9 mouse cellular contexts compared by ENCODE assay signal in the genomic region with DNA sequence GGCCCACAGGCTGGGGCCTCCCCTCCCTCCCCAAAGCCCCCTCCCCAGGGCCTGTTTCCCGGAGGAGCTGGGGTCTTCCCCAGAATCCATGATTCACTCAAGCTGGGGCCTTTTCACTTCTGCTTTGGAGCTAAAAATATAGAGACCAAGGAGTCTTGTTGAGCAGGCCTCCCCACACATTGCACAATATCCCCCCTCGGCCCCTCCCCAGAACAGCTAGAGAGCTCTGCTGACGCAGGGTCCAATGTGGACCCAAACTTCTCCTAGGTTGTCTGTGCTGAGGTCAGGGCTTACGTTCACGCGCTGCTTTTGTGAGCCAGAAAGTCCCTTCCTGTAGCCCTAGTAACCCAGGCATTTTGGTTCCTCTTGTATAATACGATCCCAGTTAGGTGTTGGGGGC. TPM values are rescaled to one million over a fixed set of nuclear protein-coding genes. Genes with fewer than 3 reads are reported as not detected.
A peak's percentile ranks its signal among the peaks of the same experiment; 100 is the strongest.
DNase-seq lines count a peak whose midpoint lies in the region; ATAC-seq and TF ChIP-seq lines count a peak whose summit lies in the region.
"Had no signal": no experiment of that assay in that cellular context is flagged by ENCODE, and none has a peak within 500 bp of the region (broad histone marks: within the 10 kb centered on the region; RNA-seq: fewer than 3 reads in every experiment).

No protein-coding gene starts in this region.

- H3K4me2 ChIP-seq in hindbrain, embryonic 13.5 days = no peak overlapping the region
- H3K4me2 ChIP-seq in hindbrain, embryonic 11.5 days (replicated peaks; ENCODE audit: low read depth, low read length) = no peak overlapping the region

- peaks cover 4% of the 10 kb centered on the region; the same call in 1 of the 2 replicates for H3K27me3 ChIP-seq in hindbrain, embryonic 13.5 days
- H3K27me3 ChIP-seq in hindbrain, embryonic 11.5 days (ENCODE audit: control insufficient read depth, insufficient read depth, low read length) = no peaks in the 10 kb centered on the region

- ATAC-seq in hindbrain, embryonic 13.5 days (ENCODE audit: low FRiP score) = no peak
- no peak for ATAC-seq in hindbrain, embryonic 11.5 days (ENCODE audit: low FRiP score)

- no peak overlapping the region for H3K4me3 ChIP-seq in hindbrain, embryonic 13.5 days
- no peak overlapping the region for H3K4me3 ChIP-seq in hindbrain, embryonic 11.5 days (ENCODE audit: low read depth, low read length)
- H3K4me3 ChIP-seq in bone marrow, adult 2 months (replicated peaks; ENCODE audit: control insufficient read depth, low read depth, low read length) = no peak overlapping the region
- H3K4me3 ChIP-seq: myocyte had no signal

- no peak for TF ChIP-seq POLR2A in bone marrow, adult 2 months (IDR thresholded peaks at IDR 0.05; ENCODE audit: borderline replicate concordance, control insufficient read depth, low read depth, low read length)

- 86% methylated on average over 7 of the region's 7 CpGs for WGBS in hindbrain, embryonic 13.5 days
- 94% methylated on average over 7 of the region's 7 CpGs for WGBS in hindbrain, embryonic 11.5 days
- WGBS in bone marrow, adult 2 months = 24% methylated on average over 7 of the region's 7 CpGs

- no peak overlapping the region for H3K27ac ChIP-seq in hindbrain, embryonic 13.5 days
- H3K27ac ChIP-seq in hindbrain, embryonic 11.5 days (ENCODE audit: low read depth, low read length) = no peak overlapping the region
- H3K27ac ChIP-seq in bone marrow, adult 2 months (ENCODE audit: control insufficient read depth, insufficient read depth, low read depth, low read length, poor library complexity) = peak overlapping the region; percentile 92

- intact Hi-C loops in heart, postnatal 10 days (cut with DNase I) = loop anchor here (1.0 kb wide), 1 partner anchor 13 kb away; no protein-coding TSS in a partner anchor

- H3K9me3 ChIP-seq in hindbrain, embryonic 13.5 days = no peaks in the 10 kb centered on the region
- H3K9me3 ChIP-seq in hindbrain, embryonic 11.5 days (ENCODE audit: control insufficient read depth, low read length) = no peaks in the 10 kb centered on the region

- DNase-seq in hindbrain, embryonic 11.5 days (ENCODE audit: low spot score) = no peak
- DNase-seq in heart, postnatal 10 days = peak; percentile 35 to 44
- peak; percentile 80 for DNase-seq in lung, postnatal 36 days
- DNase-seq in cerebellum, postnatal 36 days = no peak
- DNase-seq in urinary bladder, postnatal 10 days (ENCODE audit: low spot score) = no peak
- no peak for DNase-seq in ovary, postnatal 36 days (ENCODE audit: low spot score)

- H3K4me1 ChIP-seq in hindbrain, embryonic 13.5 days (replicated peaks) = peaks cover 22% of the 10 kb centered on the region
- peaks cover 8% of the 10 kb centered on the region for H3K4me1 ChIP-seq in hindbrain, embryonic 11.5 days (replicated peaks; ENCODE audit: control insufficient read depth, insufficient read depth, low read length)
- H3K4me1 ChIP-seq in bone marrow, adult 2 months (ENCODE audit: control insufficient read depth, insufficient read depth, low read length) = peaks cover 14% of the 10 kb centered on the region

- 0 out of 2 replicates have a peak overlapping the region, but pooled peaks have one; percentile 19 for H3K9ac ChIP-seq in hindbrain, embryonic 13.5 days
- no peak overlapping the region for H3K9ac ChIP-seq in hindbrain, embryonic 11.5 days (ENCODE audit: low read depth, low read length)

- H3K36me3 ChIP-seq in hindbrain, embryonic 13.5 days = peaks cover 56% of the 10 kb centered on the region
- peaks cover 4% of the 10 kb centered on the region; the same call in 1 of the 2 replicates for H3K36me3 ChIP-seq in hindbrain, embryonic 11.5 days (ENCODE audit: control insufficient read depth, insufficient read depth, low read length)

- no peak for TF ChIP-seq CTCF in bone marrow, adult 2 months (IDR thresholded peaks at IDR 0.05; ENCODE audit: control insufficient read depth, insufficient read depth, low read length)

RNA-seq across cellular contexts. Expression of a gene that starts 6.0 kb away (rescaled TPM):
- 4.6 and 4.9 TPM in 2 replicates for polyA plus RNA-seq in hindbrain, embryonic 13.5 days (2015; fragmentation: Nextera tagmentation; extraction: Ambion mirVana)
- 3.4 and 3.9 TPM in 2 replicates for polyA plus RNA-seq in hindbrain, embryonic 11.5 days (2014; fragmentation: Nextera tagmentation; extraction: Ambion mirVana)
- polyA plus RNA-seq in bone marrow, adult 2 months (2011; ENCODE audit: insufficient read depth, insufficient read length, low replicate concordance, missing spikeins) = 25.5 and 53.7 TPM in 2 replicates
- total RNA-seq in heart, postnatal 10 days (2021) = 10 to 100 TPM; 12.7 to 15.8 TPM

RNA-seq across cellular contexts. Expression of a gene that starts 6.5 kb away (rescaled TPM):
- 43.7 and 44.8 TPM in 2 replicates for polyA plus RNA-seq in hindbrain, embryonic 13.5 days (2015; fragmentation: Nextera tagmentation; extraction: Ambion mirVana)
- polyA plus RNA-seq in hindbrain, embryonic 11.5 days (2014; fragmentation: Nextera tagmentation; extraction: Ambion mirVana) = 47.6 and 49.7 TPM in 2 replicates
- polyA plus RNA-seq in bone marrow, adult 2 months (2011; ENCODE audit: insufficient read depth, insufficient read length, low replicate concordance, missing spikeins) = 12.0 and 24.2 TPM in 2 replicates
- total RNA-seq in heart, postnatal 10 days (2021) = 10 to 100 TPM; 20.7 to 22.6 TPM

RNA-seq across cellular contexts. Expression of a gene that starts 6.7 kb away (rescaled TPM):
- 93.0 and 100 TPM in 2 replicates for polyA plus RNA-seq in hindbrain, embryonic 13.5 days (2015; fragmentation: Nextera tagmentation; extraction: Ambion mirVana)
- polyA plus RNA-seq in hindbrain, embryonic 11.5 days (2014; fragmentation: Nextera tagmentation; extraction: Ambion mirVana) = 77.6 and 79.9 TPM in 2 replicates
- polyA plus RNA-seq in bone marrow, adult 2 months (2011; ENCODE audit: insufficient read depth, insufficient read length, low replicate concordance, missing spikeins) = 136 and 209 TPM in 2 replicates
- total RNA-seq in heart, postnatal 10 days (2021) = 10 to 100 TPM; 41.7 to 51.2 TPM

RNA-seq across cellular contexts. Expression of a gene that starts 13.6 kb away (rescaled TPM):
- 32.0 and 34.6 TPM in 2 replicates for polyA plus RNA-seq in hindbrain, embryonic 13.5 days (2015; fragmentation: Nextera tagmentation; extraction: Ambion mirVana)
- 39.5 and 48.0 TPM in 2 replicates for polyA plus RNA-seq in hindbrain, embryonic 11.5 days (2014; fragmentation: Nextera tagmentation; extraction: Ambion mirVana)
- 15.6 and 26.3 TPM in 2 replicates for polyA plus RNA-seq in bone marrow, adult 2 months (2011; ENCODE audit: insufficient read depth, insufficient read length, low replicate concordance, missing spikeins)
- 10 to 100 TPM; 36.0 to 42.3 TPM for total RNA-seq in heart, postnatal 10 days (2021)

RNA-seq across cellular contexts. Expression of a gene that starts 35.6 kb away (rescaled TPM):
- polyA plus RNA-seq in hindbrain, embryonic 13.5 days (2015; fragmentation: Nextera tagmentation; extraction: Ambion mirVana) = 537 and 543 TPM in 2 replicates
- polyA plus RNA-seq in hindbrain, embryonic 11.5 days (2014; fragmentation: Nextera tagmentation; extraction: Ambion mirVana) = 746 and 776 TPM in 2 replicates
- 838 and 1,358 TPM in 2 replicates for polyA plus RNA-seq in bone marrow, adult 2 months (2011; ENCODE audit: insufficient read depth, insufficient read length, low replicate concordance, missing spikeins)
- 100 to 1,000 TPM; 768 to 852 TPM for total RNA-seq in heart, postnatal 10 days (2021)

Comparison
In these comparisons a context has a peak if more than half of its experiments do, and no peak if none do; other contexts are left out.
1. DNase-seq: peak in heart, postnatal 10 days (2 of 2) and lung, postnatal 36 days (single experiment); none in hindbrain, embryonic 11.5 days (single experiment), cerebellum, postnatal 36 days (0 of 2), urinary bladder, postnatal 10 days (single experiment) and ovary, postnatal 36 days (single experiment).